Mouse (Mus musculus): ENCODE results near the gene Cbr1.

DNA sequence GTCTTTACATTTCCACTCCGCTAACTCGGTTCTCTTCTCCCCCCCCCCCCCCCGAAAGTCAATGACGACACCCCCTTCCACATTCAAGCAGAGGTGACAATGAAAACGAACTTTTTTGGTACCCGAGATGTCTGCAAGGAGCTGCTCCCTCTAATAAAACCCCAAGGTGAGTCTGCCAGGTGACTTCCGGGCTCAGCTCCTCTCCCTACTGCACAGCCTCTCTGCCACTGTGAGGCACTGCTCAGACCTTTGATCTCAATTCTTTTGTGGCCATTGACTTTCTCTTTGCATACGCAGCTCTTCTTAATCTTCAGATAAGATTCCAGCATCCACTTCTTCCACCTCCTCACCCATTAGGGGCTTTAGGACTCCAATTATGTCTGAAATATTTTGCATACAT lies 3.1 kb downstream of the Cbr1 start:
- TF ChIP-seq CTCF (IDR thresholded peaks at IDR 0.05; ENCODE audit: low read depth, low read length) (no peak), POLR2AphosphoS5 (IDR thresholded peaks at IDR 0.05; ENCODE audit: insufficient replicate concordance, low read depth, low read length) (no peak)

Measured in G1E (cell line).